Mouse (Mus musculus): Measurements from ENCODE around the gene Rsph1. TPM values are rescaled to one million over a fixed set of nuclear protein-coding genes. Genes with fewer than 3 reads are reported as not detected.

Rsph1 gene
- total RNA-seq, 2 experiments from 2014 or later, result 15.4 to 16.7 TPM

DNA sequence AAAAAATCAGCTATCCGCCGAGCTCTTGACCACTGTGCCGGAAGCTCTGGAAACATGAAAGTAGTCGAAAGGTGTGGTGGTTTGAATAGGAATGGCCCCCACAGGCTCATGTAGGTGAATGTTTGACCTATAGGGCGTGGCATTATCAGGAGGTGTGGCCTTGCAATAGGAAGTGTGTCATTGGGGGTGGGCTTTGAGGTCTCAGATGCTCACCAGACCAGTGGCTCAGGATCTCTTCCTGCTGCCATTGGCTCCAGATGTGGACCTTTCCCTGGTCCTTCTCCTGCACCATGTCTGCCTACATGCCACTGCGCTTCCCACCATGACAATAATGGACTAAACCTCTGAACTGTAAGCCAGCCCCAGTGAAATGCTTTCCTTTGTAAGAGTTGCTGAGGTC is 65.3 kb downstream of the Rsph1 start:
- no peak for DNase-seq (ENCODE audit: low spot score in 2 of 2)

GRCm38 (mm10) chr17:31210299-31210698 is 66.9 kb downstream of the Rsph1 start:
- DNase-seq (ENCODE audit: low spot score in 2 of 2), result no peak

DNA sequence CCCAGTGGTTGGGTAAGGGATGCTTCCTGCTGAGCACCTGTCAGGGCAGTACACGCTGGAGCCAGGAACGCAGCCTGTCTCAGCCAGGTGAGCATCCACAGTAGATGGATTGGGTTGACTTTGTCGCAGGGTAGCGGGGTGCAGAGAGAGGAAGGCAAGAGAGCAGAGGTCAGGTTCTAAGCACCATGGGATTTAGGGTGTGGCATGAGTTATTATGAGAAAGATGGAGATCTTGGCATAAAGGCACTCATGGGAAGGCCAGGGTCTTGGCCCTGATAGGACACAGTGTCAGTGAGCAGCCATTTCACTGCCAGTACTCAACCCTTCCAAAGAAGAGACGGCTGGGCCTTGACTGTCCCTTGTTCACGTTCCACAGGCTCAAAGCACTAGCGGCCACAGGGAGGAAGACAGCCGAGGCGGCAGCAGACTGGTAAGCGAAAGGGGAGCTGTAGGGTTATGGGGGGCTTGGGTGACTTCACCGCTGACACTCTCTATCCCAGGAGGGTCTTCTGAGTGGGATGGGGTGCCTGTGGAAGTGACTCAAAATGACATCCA is 67.7 kb downstream of the Rsph1 start:
- no peak for DNase-seq (ENCODE audit: low spot score in 2 of 2)

DNA sequence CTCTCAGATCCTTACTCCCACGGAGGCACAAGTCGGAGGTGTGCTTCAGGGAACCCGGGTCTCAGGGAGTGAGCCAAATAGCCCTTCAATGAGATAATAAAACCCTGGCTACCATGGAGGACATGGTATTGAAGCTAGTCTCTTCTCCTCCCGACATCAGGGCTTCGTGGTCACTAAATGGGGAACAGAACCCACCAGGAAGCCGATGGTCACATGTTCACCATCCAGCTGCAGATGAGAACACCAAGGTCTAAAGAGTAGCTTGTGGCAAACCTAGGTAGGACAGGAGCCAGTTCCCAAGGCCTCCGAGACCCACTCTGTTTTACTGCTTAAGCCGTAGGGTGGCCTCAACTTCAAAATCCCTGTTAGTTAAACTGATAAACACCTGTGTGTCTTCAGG is 68.5 kb downstream of the Rsph1 start:
- no peak for DNase-seq (ENCODE audit: low spot score in 2 of 2)

DNA sequence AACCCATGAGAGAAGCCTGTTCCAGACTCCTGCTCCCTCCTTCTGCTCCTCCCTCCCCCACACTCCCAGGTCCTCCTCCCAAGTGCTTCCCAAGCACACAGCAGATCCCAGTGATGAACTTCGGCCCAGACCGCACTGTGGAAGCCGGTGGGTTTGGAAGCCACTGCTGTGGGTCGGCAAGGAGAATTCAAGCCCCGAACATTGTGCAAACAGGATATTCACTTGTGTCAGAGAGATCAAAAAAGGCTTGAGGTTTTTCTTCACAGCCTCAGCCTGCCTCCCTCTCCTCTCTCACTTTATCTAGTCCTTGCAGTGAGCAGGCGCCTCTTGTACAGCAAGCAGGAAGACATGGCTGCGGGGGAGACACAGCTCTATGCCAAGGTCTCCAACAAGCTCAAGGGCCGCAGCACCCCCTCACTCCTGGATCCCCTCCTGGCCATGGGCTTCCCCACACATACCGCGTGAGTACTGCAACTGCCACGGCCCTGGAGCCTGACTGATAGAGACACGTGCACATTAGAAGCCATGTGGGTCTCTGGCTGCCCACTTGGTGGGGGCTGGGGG is 69.3 kb downstream of the Rsph1 start, which contains the start of gene Ubash3a:
Ubash3a (plus strand) TSS at position 103 of the 564 bp plus-strand sequence.
- DNase-seq (ENCODE audit: low spot score in 2 of 2), result no peak

Other genes with a start within 250 kb of the Rsph1 start
- gene Abcg1, start 219.7 kb downstream of the Rsph1 start, total RNA-seq (2021), result 10 to 100 TPM; 84.0 to 84.6 TPM
- not detected for gene Tff3, start 147.7 kb downstream of the Rsph1 start, total RNA-seq (2021)
- gene Tff2, start 133.1 kb downstream of the Rsph1 start, total RNA-seq (2021), result not detected
- not detected for gene Tff1, start 112.1 kb downstream of the Rsph1 start, total RNA-seq (2021)
- not detected for gene Tmprss3, start 78.4 kb downstream of the Rsph1 start, total RNA-seq (2021)
- gene Ubash3a, start 69.5 kb downstream of the Rsph1 start, total RNA-seq (2021), result 1 to 10 TPM in 1 of 2 experiments, under 1 TPM in 1; 0.43 to 1.6 TPM
- 1 to 10 TPM; 6.2 to 6.3 TPM for gene Slc37a1, start 9.4 kb upstream of the Rsph1 start, total RNA-seq (2021)
- 10 to 100 TPM; 19.8 to 23.9 TPM for gene Pde9a, start 108.8 kb upstream of the Rsph1 start, total RNA-seq (2021)
- 10 to 100 TPM; 22.1 to 25.0 TPM for gene Wdr4, start 242.6 kb upstream of the Rsph1 start, total RNA-seq (2021)
- gene Ndufv3, start 242.7 kb upstream of the Rsph1 start, total RNA-seq (2021), result 100 to 1,000 TPM; 245 to 254 TPM